Mouse (Mus musculus) frontal cortex, postnatal 10 days (tissue): Measurements from ENCODE around the gene Rgl2.

ENCODE experiments used
- DNase-seq, 2 experiments: peaks; one replicate each; pipeline ENCODE4 v3.0.0; 2022; ENCODE audit warnings: low spot score in 2 of 2, mixed read lengths in 1 of 2

The Rgl2 gene

GRCm38 (mm10) chr17:33908331-33909076 is 20.8 kb upstream of the Rgl2 start:
- DNase-seq, result peak; percentile 71 to 73

DNA sequence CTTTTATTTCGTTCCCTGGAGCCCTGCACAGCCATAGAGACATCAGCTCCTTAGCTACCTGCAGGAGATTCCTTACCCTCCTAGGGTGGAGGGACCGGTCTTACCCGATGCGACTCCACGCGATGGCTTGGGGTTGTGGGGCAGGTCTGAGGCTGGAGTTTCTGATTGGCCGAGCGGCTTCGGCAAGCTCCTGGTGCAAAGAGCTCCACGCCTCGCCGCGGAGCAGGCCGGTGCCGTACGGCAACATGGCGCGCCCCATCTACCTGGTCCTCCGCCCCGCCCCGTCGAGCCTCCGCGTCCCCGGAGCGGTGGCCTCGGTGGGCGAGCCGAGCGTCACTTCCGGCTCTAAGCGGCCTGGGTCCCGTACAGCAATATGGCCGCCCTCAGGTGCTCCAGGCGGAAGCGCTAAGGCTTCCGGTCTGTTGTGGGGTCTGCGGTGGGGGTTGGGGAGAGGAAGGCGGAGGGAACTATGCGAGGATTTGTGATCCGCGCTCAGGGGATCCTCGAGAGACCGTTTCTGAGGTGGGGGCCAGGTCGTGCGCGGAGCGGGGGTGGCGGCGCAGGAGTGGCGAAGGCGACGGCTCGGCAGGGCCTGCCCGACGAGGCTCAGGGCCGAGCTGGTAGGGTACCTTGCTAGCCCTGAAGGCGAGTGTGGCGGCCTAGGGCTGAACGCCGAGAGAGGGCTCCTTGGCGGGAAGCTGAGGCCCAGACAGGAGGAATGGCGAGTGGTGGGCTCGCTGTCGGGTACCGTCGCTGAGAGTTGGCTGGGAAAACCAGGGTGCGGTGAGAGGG is 20.1 kb upstream of the Rgl2 start, which contains the start of gene Daxx:
Daxx (plus strand) TSS at position 338 of the 792 bp plus-strand sequence.
- peak; percentile 98 to 99 for DNase-seq

- DNase-seq, result peak in 1 of 2 experiments; percentile 27
Measured at GRCm38 (mm10) chr17:33909869-33910250, 19.5 kb upstream of the Rgl2 start.

DNA sequence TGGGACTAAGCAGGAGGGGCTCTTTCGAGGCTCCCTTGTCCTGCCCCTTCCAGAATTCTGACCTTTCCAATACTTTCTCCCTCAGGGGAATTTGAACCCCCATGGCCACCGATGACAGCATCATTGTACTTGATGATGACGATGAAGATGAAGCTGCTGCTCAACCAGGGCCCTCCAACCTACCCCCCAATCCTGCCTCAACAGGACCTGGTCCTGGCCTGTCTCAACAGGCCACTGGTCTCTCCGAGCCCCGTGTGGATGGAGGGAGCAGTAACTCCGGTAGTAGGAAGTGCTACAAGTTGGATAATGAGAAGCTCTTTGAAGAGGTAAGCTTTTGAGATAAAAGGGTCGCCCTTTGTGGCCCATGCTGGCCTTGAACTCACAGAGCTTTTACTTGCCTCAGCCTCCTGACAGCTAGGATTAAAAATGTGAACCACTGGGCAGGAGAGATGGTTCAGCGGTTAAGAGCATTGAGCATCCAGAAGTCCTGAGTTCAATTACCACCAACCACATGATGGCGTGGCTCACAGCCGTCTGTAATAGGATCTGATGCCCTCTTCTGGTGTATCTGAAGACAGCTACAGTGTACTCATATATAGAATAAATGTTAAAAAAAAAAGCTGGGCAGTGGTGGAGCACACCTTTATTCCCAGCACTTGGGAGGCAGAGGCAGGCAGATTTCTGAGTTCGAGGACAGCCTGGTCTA is 18.8 kb upstream of the Rgl2 start:
- peak in 1 of 2 experiments; percentile 5 for DNase-seq

GRCm38 (mm10) chr17:33911052-33911812 is 18.1 kb upstream of the Rgl2 start:
- DNase-seq, result peak in 1 of 2 experiments; percentile 34

DNA sequence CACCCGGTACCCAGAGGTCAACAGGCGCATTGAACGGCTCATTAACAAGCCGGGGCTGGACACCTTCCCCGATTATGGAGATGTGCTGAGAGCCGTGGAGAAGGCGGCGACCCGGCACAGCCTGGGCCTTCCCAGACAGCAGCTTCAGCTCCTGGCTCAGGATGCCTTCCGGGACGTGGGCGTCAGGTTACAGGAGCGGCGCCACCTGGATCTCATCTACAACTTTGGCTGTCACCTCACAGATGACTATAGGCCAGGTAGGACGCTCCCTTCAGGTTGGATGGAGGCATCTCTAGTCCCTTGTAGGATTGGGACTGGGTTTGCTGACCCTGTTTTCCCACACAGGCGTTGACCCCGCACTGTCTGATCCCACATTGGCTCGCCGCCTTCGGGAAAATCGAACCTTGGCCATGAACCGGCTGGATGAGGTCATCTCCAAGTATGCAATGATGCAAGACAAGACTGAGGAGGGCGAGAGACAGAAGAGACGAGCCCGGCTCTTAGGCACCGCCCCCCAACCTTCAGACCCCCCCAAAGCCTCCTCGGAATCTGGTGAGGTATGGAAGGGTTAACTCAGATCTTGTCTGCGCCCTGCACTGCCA is 17.4 kb upstream of the Rgl2 start:
- no peak for DNase-seq

GRCm38 (mm10) chr17:33913264-33913663 is 16.1 kb upstream of the Rgl2 start:
- DNase-seq, result no peak

DNA sequence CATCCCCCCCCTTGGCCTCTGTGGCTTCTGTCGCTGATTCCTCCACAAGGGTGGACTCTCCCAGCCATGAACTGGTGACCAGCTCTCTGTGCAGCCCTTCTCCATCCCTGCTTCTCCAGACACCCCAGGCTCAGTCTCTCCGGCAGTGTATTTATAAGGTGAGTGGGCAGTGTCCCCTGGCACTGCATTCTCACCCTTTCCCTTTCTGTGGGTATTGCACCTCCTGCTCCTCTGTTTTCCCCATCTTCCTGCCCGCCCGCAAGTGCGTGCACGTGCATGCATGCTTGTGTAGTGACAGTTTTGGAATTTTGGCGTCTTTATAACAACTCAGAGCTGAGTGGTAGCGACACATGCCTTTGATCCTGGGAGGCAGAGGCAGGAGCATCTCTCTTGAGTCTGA is 15.4 kb upstream of the Rgl2 start:
- DNase-seq, result no peak

DNA sequence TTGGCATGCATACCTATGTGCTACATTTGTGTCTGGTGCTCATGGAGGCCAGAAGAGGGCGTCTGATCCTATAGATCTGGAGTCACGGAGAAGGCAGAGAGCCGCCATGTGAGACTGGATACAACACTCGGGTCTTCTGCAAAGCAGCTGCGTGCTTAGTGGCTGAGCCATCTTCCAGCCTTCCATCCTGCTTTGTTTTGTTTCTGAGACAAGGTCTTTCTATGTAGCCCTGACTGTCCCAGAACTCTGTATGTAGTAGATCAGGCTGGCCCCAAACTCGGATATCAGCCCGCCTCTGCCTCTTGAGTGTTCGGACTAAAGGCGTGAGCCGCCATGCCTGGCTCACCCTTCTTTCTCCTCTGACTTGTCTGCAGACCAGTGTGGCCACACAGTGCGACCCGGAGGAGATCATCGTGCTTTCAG is 14.4 kb upstream of the Rgl2 start:
- no peak for DNase-seq

- DNase-seq, result peak; percentile 94 to 95
Measured at GRCm38 (mm10) chr17:33915671-33916250, 13.6 kb upstream of the Rgl2 start, which contains the start of the genes Tapbp and Zbtb22. Gene Tapbp (plus strand): TSS chr17:33915899. Gene Zbtb22 (plus strand): TSS chr17:33915904.

DNA sequence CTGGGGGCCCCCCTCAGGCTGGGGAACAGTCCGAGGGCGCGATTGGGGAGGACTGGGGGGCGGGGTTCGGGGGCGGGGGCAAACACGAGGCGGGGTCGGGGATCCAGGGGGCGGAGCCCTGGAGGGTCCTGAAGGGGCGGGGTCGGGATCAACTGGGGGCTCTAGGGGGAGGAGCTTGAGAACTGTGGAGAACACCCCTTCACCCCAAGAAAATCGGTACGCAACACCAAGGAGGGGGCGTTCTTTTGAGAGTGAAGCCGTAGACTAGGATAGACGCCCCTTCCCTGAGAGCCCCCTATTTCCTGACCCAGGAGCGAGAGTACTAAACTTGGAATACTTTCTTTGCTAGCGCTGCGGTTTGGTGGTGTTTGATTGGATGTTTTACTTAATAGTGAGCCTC is 13.0 kb upstream of the Rgl2 start:
- DNase-seq, result no peak

GRCm38 (mm10) chr17:33916847-33917655 is 12.3 kb upstream of the Rgl2 start:
- peak in 1 of 2 experiments; percentile 27 for DNase-seq

DNA sequence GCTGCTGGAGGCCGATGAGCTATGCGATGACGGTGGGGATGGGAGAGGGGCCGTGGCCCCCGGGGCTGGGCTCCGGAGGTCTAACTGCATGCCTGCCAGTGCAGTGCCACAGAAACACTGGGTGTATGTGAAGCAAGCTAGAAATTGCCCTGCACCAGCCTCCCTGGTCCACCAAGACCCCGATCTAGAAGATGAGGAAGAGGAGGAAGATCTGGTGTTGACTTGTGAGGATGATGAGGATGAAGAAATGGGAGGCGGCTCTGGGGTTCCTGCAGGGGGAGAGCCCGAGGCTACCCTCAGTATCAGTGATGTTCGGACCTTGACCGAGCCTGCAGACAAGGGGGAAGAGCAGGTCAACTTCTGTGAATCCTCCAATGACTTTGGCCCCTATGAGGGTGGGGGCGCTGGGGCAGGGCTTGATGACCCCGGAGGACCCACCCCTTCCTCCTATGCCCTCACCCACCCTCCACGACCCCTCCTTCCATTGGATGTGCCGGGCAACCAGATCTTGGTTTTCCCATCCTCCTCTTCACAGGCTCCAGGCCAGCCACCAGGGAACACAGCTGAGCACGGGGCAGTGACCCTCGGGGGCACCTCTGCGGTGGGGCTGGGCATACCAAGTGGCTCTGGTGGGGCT is 11.6 kb upstream of the Rgl2 start:
- DNase-seq, result peak in 1 of 2 experiments; percentile 18

- DNase-seq, result no peak
Measured at GRCm38 (mm10) chr17:33918293-33919203, 10.8 kb upstream of the Rgl2 start.

DNA sequence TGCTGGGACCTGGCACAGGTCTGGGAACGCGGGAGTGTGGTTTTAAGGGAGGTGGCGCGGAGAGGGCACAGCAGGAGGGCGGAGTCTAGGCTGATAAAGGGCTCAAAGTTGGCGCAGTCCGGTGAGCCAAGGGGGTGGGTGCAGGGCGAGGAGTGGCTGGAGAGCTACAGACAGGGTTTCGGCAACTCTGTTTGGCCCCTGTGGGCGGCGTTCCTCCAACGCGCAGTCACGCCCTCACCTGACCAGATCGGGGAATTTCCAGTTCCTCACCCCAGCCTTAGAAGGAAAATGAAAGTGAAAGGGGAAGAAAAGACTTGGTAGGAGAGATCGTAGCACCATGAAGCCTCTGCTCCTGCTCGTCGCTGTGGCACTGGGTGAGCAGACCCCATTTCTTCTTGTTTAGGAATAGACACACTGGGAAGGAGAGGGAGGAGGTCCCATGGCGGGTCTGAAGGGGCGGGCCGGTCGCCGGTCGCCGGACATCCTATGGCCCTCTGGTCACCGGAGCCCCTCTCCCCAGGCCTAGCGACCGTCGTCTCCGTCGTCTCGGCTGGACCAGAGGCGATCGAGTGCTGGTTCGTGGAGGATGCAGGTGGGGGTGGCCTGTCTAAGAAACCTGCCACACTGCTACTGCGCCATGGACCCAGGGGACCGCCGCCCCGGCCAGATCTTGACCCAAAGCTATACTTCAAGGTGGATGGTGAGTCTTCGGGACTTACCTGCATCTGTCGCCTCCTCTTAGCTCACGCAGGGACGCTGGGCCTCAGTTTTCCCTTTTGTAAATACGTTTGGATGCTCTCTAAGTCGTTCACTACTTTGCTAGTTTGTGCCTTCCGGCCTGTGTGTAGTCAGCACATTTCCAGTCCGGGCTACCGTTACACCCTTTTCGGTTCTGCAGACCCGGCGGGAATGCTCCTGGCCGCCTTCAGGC is 9.7 kb upstream of the Rgl2 start:
- peak in 1 of 2 experiments; percentile 51 for DNase-seq

- peak; percentile 66 to 74 for DNase-seq
Measured at GRCm38 (mm10) chr17:33920282-33921097, 8.9 kb upstream of the Rgl2 start.
